Mouse (Mus musculus) ES-Bruce4 (cell line): ENCODE data around the gene Ost4.

ENCODE experiments used
- CTCF ChIP-seq: IDR thresholded peaks from one replicate; pipeline ENCODE4 v1.8.1; 2011; ENCODE audit warnings: low read depth, low read length
- EP300 ChIP-seq: IDR thresholded peaks from 2 replicates; pipeline ENCODE4 v1.6.1; 2011; ENCODE audit warnings: low read depth, low read length; ENCODE audit not compliant: insufficient read depth
- POLR2A ChIP-seq: IDR thresholded peaks from one replicate; pipeline ENCODE4 v1.8.1; 2011; ENCODE audit warnings: low read length; ENCODE audit not compliant: insufficient read depth

GRCm38 (mm10) chr5:30868981-30869380, 38.6 kb downstream of the Ost4 start:
- TF ChIP-seq POLR2A = no peak
- TF ChIP-seq CTCF = no peak
- TF ChIP-seq EP300 = no peak
